Mouse (Mus musculus) cortical plate, adult 2 months (tissue): Measurements from ENCODE around the gene Faap100. TPM values are rescaled to one million over a fixed set of nuclear protein-coding genes. Genes with fewer than 3 reads are reported as not detected.
A peak's percentile ranks its signal among the peaks of the same experiment; 100 is the strongest.

Source experiments
- H3K27ac ChIP-seq: fragments of 200-500 bp; 2 replicates; pipeline ENCODE4 v1.5.1; 2012; ENCODE audit warnings: low read length, control low read depth, inconsistent platforms; ENCODE audit not compliant: insufficient read depth
- H3K4me1 ChIP-seq: fragments of 200-500 bp; 2 replicates; pipeline ENCODE4 v1.6.1; 2011; ENCODE audit warnings: low read length; ENCODE audit not compliant: control insufficient read depth, insufficient read depth
- H3K4me3 ChIP-seq: fragments of 200-500 bp; 2 replicates; pipeline ENCODE4 v1.5.1; 2011; ENCODE audit warnings: mild to moderate bottlenecking, low read length, control low read depth; ENCODE audit not compliant: insufficient read depth
- CTCF ChIP-seq: fragments of 200-500 bp; IDR thresholded peaks from 2 replicates; pipeline ENCODE4 v1.5.1; 2011; ENCODE audit warnings: mild to moderate bottlenecking, control low read depth, low read length; ENCODE audit not compliant: insufficient read depth; ENCODE audit errors: extremely low read depth
- POLR2A ChIP-seq: fragments of 200-500 bp; IDR thresholded peaks from 2 replicates; pipeline ENCODE4 v1.6.1; 2011; ENCODE audit warnings: mild to moderate bottlenecking, low read length, control low read depth; ENCODE audit not compliant: insufficient read depth; ENCODE audit errors: extremely low read depth
- polyA plus RNA-seq: library from polyadenylated mRNA; depleted of rRNA; stranded (reverse); fragments of >200 nt; gene quantifications from 2 replicates; pipeline ENCODE4 v1.2.3, GENCODE M21; 2012

The Faap100 gene
- polyA plus RNA-seq, 1 experiment: 22.8 TPM

DNA sequence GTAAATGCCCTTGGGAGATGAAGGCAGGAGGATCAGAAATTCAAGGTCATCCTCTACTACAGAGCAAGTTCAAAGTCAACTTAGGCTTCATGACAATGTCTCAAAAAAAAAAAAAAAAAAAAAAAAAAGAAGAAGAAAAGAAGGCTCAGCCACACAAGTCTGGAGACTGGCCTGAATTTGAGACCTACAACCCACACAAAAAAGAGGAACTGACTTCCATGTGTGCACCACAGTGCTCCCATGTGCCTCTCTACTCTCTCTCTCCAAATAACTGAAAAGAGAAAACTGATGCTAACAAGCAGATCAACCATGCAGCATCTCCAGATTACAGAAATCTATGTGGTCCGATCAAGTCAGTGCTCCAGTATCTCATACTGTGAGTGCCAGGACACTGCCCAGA lies 26.2 kb upstream of the Faap100 start:
- TF ChIP-seq POLR2A (no peak), CTCF (no peak)
- Histone ChIP-seq H3K4me1 (no peaks in the 10 kb centered on the region), H3K27ac (no peak overlapping the region), H3K4me3 (no peak overlapping the region)

DNA sequence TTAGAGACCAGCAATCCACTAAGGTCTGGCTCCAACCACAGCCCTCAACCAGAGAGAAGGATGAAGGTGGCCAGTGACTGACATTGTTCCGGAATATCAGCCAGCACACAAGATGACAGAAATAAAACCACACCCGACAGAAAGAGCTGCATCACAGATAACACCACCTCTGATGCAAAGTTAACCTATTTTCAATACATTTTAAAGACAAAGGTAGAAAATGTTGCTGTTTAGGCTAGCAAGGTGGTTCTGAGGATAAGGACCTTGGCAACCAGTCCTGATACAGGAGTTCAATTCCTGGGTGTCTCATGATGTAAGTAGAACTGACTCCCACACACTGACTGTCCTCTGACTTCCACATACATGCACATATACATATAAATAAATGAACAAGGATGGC lies 20.8 kb upstream of the Faap100 start:
- H3K4me3 ChIP-seq: no peak overlapping the region
- H3K27ac ChIP-seq: no peak overlapping the region
- H3K4me1 ChIP-seq: peaks cover 2% of the 10 kb centered on the region; the same call in 1 of the 2 replicates
- TF ChIP-seq POLR2A (no peak), CTCF (no peak)

DNA sequence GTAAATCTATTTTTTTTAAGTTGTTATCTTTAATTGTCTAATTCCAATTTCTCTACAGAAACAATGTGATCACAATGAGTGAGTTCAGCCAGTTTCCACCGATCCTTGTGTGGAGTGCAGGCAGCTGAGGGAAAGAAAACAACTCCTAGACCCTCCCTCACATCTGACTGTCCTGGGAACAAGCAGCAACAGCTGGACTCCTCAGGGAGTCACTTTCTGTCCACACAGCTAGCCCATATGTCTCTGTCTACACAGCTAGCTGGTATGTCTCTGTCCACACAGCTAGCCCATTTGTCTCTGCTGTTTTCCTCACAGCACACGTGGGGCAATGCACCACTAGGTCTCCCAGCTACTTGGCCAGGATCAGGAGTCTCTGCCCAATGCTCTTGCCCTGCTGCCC lies 19.0 kb upstream of the Faap100 start:
- Histone ChIP-seq H3K27ac (no peak overlapping the region), H3K4me1 (peaks cover 2% of the 10 kb centered on the region), H3K4me3 (no peak overlapping the region)
- TF ChIP-seq POLR2A (no peak), CTCF (no peak)

DNA sequence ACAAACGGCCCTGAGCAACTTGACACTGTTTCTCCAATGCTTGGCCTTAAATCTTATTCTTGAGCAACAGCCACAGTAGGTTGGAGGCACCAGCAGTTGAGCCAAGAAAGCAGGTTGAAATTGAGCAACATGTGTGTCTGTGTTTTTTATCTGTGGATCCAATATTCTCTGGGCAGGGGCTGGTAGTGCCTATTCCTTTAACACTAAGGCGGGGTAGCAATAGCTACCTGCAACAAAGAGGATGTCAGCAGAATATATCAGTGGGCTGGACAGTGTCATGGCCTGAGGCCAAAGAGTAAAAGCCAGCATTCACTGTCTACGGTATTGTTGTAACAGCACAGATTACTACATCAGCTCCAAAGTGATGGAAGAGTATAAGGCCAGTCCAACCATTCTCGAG lies 17.1 kb upstream of the Faap100 start:
- no peak overlapping the region for H3K27ac ChIP-seq
- H3K4me3 ChIP-seq: no peak overlapping the region
- H3K4me1 ChIP-seq: peaks cover 5% of the 10 kb centered on the region
- TF ChIP-seq POLR2A (no peak), CTCF (no peak)

DNA sequence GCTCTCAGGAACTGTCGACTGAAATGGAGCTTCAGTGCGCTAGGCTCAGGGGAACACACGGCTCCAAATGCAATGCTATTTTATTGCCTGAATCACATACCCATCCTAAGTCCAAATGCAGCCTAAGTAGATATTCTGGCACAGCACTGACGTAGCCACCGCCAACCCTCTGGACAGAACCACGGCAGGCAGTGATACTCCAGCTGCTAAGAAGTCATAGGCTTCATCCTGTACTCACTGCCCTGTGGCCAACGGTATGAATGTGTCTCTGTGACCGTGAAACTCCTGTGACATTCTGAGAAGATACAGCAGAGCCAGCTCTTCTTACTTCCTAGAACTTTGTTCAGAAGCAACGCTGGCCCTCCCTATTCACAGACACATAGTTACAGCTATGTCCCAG lies 10.0 kb upstream of the Faap100 start:
- Histone ChIP-seq H3K4me3 (no peak overlapping the region), H3K27ac (no peak overlapping the region), H3K4me1 (peaks cover 3% of the 10 kb centered on the region)
- TF ChIP-seq POLR2A (no peak), CTCF (no peak)

DNA sequence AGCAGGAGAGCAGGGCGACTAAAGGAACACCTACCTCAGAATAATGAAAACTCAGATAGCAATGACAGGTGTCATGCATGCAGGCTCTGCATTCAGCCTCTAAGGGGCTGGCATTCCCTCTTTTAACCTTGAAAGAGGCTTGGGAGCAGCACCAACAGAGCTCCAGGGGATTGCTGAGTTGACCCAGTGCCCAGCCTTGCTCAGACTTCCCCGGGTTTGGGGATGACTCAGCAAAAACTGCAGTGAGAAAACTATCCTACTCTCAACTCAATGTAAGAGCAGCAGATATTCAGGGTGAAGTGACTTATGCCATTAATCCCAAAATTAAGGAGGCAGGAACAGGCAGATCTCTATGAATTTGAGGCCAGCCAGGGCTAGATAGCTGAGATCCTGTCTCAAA lies 8.6 kb upstream of the Faap100 start:
- no peak overlapping the region for H3K4me3 ChIP-seq
- peaks cover 2% of the 10 kb centered on the region; the same call in 1 of the 2 replicates for H3K4me1 ChIP-seq
- TF ChIP-seq POLR2A (no peak), CTCF (no peak)
- no peak overlapping the region for H3K27ac ChIP-seq

DNA sequence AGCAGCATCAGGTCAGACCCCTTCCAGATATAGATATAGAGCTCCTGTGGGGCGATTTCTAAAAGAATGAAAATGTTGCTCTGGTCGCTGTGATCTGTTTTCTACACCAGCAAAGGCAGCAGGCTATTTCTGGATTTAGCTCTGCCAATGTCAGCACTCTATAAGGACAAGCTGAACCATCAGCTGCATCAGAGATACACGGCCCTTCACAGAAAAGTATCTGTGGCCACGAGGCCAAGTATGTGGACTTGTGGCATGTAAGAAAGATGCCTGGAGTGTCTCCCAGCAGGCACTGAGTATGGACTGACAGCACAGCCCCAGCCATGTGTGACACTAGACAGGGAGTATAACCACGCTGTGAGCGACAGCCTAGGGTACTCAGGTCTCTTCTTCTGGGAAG lies 8.1 kb upstream of the Faap100 start:
- no peak overlapping the region for H3K27ac ChIP-seq
- no peak for TF ChIP-seq CTCF
- TF ChIP-seq POLR2A: no peak
- peaks cover 2% of the 10 kb centered on the region; the same call in 1 of the 2 replicates for H3K4me1 ChIP-seq
- H3K4me3 ChIP-seq: no peak overlapping the region

DNA sequence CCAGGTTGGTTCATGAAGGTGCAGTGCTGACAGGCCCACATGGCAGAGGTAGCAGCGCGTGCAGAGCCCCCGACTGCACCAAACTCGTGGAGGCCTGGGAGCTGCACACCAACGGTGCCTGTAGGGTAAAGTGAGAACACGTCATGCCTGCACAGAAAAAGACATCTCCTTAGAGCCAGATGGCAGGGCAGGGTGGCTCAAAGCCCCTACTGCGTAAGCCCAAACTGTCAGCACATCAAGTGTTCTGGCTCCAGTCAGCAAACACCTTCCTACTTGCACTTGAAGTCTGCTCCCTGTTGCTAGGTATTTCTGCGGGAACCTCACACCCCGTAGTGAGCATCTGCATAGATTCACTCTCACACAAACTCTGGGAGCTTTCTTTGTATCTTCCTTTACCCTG lies 3.9 kb upstream of the Faap100 start:
- H3K4me1 ChIP-seq: peaks cover 2% of the 10 kb centered on the region; the same call in 1 of the 2 replicates
- no peak overlapping the region for H3K4me3 ChIP-seq
- no peak overlapping the region for H3K27ac ChIP-seq
- TF ChIP-seq CTCF: no peak
- no peak for TF ChIP-seq POLR2A

DNA sequence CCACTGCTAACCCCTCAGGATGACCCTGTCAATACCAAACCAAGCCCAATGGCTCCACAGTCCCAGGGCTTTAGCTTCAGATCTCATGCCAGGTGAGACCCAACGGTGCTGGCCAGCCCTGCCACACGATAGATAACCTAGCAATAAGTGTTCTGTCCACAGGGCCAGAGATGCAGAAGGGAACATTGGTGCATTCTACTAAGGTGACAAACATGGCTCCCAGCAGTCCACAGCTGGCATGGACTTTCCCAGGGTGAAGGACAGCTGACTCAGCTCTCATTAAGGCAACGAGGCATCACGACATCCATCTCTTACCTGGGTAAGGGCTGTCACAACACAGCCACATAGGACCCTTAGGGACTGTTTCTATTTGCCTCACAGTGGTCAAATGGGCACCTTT lies 2.6 kb upstream of the Faap100 start:
- Histone ChIP-seq H3K4me1 (peaks cover 2% of the 10 kb centered on the region; the same call in 1 of the 2 replicates), H3K4me3 (no peak overlapping the region), H3K27ac (no peak overlapping the region)
- TF ChIP-seq CTCF: no peak
- no peak for TF ChIP-seq POLR2A

DNA sequence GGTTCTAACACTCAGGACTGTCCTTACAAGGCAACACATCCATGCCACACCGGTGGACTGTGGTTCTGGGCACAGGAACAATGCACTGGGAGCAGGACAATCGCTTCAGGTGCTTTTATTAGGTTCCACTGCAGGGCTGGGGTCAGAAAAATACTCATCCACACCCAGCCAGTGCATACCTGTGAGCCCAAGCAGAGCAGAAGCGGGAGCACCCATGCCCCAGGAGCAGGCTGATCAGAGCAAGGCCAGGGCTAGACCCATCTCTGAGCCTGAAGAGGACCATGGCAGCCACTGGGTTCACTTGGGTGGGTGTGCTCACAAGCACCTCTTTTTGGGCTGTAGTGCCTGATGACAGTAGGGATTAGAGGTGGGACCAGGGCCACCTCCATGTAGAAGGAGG lies 1.7 kb upstream of the Faap100 start:
- TF ChIP-seq POLR2A (no peak), CTCF (no peak)
- Histone ChIP-seq H3K27ac (no peak overlapping the region), H3K4me3 (no peak overlapping the region), H3K4me1 (peaks cover 2% of the 10 kb centered on the region; the same call in 1 of the 2 replicates)

DNA sequence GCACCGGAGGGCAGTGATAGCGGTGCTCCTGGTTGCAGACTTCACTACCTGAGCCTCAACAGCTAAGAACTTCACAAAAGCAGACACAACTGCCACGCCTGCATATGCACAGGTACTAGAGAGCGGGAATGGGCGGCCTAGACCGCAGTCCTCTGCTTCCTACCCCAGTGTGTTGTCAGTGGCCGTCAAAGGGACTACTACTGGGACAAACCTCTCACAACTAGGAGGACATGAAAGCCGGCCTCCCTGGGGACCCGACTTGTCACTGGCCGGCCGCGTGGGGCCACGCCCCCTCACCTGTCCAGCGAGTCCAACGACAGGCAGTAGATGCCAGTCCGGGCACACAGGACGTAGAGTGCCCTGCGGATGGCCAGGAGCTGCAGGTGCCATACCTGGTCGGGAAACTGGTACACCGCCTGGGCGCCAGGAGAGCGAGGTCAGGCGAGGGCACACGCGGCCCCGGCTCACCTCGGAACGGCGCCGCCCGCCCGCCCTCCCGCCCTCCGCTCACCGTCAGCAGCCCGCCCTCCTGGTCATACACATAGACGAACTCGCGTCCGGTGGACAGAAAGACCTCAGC lies 443 bp downstream of the Faap100 start:
- no peak overlapping the region for H3K27ac ChIP-seq
- TF ChIP-seq CTCF (no peak), POLR2A (no peak)
- H3K4me1 ChIP-seq: peaks cover 2% of the 10 kb centered on the region; the same call in 1 of the 2 replicates
- H3K4me3 ChIP-seq: peak overlapping the region; percentile 60
